Mouse (Mus musculus) liver (tissue): Measurements from ENCODE around the gene Myl6b.
"Not testable (repeated sequence)": the region's sequence is repeated elsewhere in the genome, so short reads cannot be mapped to it uniquely, and the experiment has no call there.

Source experiments
- DNase-seq: peaks from one replicate; pipeline ENCODE4 v3.0.0-alpha.2; 2020; ENCODE audit warnings: mixed read lengths

The Myl6b gene

DNA sequence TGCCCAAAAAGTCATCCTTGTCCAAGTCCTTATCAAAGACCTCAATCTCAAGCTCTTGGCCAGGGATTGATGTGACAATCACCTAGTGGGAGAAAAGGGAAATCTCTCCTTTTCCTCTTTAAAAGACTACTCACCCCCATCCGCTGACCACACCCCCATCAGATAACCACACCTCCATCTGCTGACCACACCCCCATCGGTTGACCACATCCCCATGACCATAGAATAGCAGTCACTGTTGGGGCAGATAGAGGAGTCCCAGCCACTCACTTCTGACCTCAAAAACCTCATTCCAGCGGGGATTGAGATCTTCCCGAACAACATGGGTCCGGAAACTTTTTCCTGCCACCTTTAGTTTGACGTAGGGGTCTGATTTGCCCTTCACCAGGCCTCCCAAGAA, 18.2 kb upstream of the Myl6b start:
- DNase-seq = peak; percentile 54

DNA sequence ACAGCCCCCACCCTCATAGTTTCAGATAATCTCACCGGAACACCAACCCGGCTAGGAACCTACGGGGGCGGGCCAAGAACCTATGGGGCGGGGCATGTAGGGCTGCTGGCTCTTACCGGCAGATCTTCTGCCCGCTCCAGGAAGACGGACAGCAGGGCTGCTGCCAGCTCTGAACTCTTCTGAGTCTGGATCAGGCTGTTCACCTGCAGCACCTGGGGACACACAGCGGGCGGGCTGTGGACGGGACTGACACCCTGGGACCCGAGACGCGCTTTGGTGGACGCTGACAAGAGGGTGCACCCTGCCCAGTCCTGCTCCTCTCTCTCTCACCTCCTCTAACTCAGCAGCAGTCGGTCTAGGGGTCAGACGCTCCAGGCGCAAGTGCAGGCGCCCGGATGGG, 17.5 kb upstream of the Myl6b start:
- peak; percentile 70 for DNase-seq

DNA sequence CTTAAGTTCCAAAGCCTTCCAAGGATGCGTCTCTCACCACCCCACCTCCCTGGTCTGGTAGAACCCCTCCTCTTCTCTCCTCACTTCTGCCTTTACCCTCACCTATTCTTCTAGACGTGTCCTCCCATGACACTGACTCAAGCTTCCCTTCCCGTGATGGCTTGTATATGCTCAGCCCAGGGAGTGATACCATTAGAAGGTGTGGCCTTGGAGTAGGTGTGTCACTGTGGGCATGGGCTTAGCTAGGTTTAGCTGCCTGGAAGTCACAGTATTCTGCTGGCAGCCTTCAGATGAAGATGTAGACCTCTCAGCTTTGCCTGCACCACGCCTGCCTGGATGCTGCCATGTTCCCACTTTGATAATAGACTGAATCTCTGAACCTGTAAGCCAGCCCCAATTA, 16.6 kb upstream of the Myl6b start:
- DNase-seq = no peak

DNA sequence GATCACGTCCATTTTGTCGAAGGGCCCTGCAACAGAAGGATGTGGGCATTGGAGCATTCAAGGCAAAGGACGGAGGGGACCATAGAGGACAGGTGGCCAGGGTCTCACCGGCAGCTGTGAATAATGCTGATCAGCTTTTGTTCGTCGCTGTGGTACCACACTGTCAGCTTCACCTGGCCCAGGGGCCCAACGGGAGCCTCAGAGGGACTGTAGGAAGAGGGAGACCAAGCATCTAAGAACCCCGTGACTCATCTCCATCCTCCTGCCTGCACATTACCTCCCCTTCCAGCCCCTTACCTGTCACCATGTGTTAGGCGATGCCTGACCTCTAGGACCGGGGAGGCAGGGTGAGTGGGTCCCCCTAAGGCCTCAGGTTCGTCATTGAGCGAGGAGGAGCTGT, 13.3 kb upstream of the Myl6b start:
- DNase-seq = no peak

DNA sequence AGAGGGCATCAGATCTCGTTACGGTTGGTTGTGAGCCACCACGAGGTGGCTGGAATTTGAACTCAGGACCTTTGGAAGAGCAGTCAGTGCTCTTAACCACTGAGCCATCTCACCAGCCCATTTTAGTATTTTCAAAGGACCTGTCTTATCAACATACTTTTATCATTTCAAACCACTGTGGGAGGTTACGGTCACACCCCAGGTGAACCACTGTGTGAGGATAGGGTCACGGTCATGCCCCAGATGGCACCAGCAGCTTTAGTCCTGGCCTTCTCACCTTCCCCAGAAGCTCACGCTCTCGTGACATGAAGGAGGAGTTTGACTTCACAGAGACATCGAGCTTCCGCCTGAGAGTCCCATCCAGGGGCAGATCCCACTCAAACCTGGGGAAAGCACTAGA, 12.7 kb upstream of the Myl6b start:
- no peak for DNase-seq

DNA sequence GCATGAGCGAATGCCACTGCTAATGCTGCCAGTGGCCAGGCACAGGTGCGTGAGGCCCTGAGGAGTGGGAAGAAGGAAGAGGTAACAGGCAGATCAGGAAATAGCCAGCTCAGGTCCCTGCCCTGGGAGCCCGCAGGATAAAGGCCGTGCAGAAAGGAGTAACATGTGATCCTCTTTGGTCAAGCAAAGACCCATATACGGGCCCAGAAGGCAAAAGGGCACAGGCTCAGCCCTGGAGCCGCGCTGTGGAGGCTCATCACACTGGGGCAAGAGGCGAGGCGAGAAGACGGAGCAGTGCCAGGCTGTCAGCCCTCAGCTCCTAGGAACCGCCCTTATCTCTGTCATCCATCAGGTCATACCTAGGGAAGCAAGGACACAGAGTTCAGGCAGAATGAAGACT, 11.8 kb upstream of the Myl6b start:
- no peak for DNase-seq

DNA sequence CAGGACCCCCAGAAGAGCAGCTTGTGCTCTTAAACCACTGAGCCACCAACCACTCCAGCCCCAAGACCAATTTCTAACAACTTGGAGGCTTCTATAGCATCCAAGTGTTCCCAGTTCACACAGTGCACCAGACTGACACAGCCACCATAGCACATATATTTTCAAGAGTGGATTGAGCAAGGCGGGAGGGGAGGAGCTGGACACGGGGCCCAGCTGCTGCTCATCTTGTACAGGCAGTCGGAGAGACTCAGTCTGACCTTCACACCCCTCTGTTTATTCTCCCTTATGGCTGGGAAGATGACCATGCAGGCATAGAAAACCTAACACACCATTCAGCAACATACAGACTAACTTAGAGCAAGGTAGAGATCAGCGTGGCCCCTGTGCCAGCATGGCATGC, 11.3 kb upstream of the Myl6b start:
- no peak for DNase-seq

DNA sequence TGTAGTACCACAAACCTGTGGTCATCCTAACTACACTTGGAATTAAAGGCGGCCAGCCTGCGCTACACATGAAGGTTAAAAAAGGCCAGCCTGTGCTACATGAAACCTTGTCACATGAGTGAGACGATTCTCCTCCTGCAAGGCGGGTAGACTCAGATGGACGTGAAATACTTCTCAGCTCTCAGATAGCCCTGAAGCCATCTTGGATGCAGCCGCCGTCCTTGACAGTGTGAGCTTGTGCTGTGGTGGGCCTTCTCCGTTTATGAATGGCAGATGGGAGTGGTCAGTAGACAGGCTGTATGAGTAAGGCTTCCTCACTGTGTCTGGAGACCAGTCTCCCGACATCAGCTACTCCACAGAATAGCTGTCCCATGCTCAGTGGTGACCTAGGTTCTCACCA, 10.7 kb upstream of the Myl6b start:
- no peak for DNase-seq

DNA sequence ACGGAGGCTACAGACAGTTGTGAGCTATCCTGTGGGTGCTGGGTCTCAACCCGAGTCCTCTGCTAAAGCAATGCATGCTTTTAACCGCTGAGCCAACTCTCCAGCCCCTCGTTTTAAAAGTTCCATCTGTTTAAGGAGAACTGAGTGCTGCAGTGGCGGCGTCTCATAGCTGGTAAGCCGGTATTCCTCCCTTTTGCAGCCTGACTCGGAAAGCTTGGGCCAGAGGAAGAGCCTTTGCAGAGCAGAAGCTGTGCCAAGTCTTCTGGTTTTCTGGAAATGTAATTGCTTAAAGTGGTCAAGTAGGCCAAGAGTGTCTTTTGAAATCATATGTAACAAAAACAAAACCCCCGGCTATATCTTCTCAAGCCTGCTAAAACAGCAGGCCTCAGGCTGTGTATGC, 9.8 kb upstream of the Myl6b start:
- DNase-seq = no peak

DNA sequence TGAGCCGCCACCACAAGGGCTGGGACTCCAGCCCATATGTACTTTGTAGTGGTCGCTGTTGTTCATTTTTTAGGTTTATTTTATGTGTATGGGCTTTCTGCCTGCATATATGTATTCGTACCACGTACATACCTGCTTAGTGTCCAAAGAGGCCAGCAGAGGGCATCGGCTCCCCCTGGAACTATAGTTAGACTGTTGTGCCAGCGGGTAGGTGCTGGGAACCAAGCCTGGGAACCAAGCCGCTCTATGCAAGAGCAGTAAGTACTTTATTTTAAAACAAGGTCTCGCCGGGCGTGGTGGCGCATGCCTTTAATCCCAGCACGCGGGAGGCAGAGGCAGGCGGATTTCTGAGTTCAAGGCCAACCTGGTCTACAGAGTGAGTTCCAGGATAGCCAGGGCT, 7.5 kb upstream of the Myl6b start:
- DNase-seq = no peak

DNA sequence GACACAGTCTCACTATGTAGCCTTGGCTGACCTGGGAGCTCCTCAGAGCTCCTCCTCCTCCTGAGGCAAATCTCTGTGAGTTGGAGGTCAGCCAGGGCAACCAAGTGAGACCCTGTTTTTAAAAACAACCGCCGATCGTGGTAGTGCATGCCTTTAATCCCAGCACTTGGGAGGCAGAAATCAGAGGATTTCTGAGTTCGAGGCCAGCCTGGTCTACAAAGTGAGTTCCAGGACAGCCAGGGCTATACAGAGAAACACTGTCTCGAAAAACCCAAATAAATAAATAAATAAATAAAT, 6.8 kb upstream of the Myl6b start:
- DNase-seq = not testable (repeated sequence)

DNA sequence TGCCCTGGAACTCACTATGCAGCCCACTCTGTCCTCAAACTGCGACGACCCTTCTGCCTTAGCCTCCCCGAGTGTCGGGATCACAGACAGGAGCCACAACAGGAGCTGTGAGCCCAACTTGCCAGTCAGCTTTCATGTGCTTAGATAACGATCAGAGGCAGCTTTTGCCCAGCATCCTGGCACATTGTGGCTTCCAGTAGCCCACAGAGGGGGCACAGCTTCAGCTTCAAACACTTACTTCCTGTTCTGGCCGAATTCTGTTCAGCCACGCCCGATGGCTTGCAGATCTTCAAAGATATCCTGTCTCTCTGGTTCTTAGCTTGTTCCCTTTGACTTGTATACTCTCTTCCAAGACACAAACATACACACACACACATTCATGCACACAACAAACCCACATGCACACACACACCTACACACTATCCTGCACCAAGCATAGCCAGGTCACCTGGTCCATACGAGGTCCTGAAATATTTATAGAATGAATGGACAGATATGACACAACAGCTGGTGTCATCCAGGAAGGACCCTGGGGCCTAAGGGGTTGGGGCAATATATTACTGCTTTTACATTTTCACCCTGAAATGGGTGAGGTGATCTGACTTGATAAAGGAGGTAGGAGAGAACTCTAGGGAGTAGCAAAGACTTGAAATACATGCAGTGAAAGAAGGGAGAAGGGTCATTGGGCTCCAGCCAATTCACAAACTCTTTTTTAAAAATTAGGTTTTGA, 6.3 kb upstream of the Myl6b start:
- peak; percentile 49 for DNase-seq

DNA sequence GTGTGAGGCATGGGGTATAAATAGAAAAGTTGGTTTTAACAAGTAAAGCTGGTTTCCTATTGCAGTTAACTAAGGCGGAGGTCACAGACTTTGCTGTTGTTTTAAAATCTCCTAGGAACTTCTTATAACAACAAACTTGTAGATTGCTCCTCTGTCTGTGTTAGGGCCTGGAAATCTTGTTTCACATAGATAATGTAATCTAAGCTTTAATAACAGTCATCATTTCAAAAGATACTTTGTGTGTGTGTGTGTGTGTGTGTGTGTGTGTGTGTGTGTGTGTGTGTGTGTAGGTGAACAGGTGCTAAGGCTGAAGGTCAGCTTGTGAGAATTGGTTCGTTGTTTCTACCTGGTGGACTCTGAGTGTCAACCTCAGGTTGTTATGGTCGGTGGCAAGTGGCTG, 5.5 kb upstream of the Myl6b start:
- DNase-seq = no peak

DNA sequence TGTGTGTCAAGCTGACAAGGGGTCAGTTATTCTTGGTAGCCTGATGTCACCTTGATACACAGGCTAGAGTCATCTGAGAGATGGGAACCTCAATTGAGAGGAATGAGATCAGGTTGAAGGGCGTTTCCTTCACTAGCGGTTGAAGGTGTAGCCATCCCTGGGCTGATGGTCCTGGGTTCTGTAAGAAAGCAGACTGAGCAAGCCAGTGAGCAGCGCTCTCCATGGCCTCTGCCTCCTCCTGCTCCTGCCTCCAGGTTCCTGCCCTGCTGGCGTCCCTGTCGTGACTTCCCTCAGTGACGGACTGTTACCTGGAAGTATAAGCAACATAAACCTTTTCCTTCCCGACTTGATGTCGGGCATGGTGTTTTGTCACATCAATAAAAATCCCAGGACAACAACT, 5.0 kb upstream of the Myl6b start:
- no peak for DNase-seq

DNA sequence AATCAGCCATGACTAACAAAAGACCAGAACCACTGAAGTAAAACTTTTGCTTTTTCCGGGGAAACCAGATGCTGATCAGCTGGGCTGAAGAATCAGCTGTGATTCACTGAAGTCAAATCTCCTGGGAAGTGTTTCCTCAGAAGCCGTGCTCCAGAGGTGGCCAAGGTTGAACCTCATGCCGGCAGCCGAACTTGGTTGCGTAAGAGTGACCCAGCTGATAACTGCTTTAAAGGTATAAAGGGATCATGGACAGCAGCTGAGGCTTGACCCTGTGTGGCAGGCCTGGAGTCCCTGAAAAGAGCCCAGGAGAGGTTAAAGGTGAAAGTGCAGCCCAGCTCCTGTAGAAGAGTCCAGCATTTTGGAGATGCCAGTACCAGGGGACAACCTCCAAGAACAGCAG, 3.9 kb upstream of the Myl6b start:
- peak; percentile 36 for DNase-seq

DNA sequence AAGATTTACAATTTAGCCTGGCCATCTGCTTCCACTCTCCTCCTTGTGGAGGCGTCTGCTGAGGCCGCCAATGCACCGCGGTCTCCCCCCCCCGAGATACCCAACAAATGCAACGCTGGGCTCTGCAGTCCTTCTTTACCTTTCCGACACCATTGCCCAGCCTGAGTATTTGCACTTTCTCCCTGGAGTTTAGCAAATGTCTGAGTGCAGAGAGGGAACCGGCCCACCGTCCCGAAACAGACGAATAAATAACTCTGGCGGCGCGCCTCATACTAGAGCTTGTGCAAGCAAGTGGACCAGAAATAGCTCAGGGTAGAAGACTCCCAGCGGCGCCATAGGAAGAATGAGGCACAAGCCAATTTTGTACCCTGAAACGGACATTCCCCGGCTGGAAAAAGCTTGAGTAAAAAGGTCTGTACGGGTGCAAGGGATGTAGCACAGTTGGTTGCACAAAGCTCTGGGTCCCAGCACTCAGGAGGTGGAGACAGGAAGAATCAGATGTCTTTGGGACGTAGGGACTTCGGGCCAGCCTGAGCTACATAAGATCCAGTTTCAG, 709 bp upstream of the Myl6b start:
- peak; percentile 56 for DNase-seq

DNA sequence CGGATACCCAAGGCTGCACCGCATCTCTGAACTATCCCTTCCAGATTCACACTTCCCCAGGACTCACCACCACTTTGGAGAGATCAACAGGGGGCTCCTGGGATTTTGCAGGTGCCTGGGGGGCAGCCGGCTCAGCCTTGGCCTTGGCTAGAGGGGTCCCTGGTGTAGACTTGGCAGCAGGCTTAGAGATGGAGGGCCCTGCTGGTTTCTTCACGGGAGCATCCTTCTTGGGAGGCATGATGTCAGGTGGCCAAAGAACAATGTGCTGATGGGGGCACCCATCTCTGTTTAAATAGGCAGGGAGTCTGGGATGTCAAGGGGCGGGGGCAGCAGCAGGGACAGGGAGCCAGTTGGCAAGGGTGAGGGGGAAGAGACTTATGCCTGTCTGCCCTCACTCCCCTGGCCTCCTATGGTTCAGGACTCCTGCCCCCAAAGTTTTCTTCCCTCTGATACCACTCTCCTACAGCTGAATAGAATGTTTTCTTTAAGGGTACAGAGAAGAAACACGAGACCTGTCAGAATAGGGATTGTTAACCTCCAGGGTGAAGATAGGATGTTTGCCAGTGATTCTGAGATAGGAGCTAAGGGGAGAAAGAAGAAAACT, 1.2 kb downstream of the Myl6b start:
- DNase-seq = no peak

DNA sequence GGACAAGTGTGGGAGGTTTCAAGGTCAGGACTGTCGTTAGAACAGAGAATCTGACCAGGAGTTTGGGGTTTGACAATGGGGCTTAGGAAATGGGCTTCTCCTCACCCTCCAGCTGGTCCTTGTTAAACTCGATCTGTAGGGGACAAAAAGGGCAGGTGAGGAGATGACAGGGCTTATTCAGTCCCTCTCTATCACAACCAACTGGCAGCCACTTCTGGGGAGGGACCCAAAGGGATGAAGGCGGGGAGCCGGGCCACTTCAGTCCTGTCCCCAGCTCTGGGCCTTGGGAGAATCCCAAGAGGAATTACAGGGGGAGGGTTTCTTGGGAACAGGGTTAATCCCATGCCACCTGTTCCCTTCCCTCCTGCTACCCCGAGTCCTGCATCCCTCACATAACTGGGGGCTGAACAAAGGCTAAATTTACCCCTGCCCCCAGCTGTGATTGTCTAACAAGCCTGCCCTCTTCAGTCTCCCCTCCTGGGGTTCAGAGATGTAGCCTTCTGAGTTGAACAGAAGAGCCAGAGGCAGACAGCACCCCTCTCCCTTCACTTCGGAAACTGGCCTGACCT, 1.9 kb downstream of the Myl6b start:
- DNase-seq = no peak

DNA sequence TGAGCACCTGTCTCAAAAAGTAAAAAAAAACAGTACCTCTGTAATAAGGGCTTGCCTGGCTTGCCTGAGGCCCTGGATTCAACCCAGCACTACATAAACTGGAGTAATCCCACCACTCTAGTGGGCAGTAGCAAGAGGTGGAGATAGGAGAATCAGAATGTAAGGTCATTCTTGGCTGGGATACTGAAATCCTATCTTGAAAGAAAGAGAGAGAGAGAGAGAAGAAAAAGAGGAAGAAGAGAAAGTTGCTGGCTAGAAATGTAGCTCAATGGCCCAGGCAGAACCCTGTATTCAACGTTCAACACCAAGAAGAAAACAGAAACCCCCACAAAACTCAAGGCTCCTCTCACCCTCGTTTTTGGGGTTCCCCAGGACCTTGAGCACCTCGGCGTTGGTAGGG, 2.6 kb downstream of the Myl6b start:
- DNase-seq = no peak

DNA sequence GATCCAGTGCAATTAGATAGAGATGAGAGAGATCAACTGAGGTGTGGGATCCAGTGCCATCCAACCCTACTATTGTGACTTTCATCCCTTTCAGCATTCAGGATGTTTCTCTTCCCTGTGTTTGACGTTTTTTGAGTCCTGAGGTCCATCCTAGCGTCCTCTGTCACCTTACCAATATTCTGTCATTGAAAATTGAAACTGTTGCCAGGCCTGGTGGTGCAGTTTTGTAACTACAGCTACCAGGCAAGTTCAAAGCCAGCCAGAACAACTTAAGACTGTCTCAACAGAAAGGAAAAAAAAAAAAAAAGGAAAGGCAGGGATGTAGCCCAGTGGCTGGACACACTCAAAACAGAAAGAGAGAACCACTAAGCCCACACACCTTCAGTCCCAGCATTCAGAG, 3.2 kb downstream of the Myl6b start:
- no peak for DNase-seq

DNA sequence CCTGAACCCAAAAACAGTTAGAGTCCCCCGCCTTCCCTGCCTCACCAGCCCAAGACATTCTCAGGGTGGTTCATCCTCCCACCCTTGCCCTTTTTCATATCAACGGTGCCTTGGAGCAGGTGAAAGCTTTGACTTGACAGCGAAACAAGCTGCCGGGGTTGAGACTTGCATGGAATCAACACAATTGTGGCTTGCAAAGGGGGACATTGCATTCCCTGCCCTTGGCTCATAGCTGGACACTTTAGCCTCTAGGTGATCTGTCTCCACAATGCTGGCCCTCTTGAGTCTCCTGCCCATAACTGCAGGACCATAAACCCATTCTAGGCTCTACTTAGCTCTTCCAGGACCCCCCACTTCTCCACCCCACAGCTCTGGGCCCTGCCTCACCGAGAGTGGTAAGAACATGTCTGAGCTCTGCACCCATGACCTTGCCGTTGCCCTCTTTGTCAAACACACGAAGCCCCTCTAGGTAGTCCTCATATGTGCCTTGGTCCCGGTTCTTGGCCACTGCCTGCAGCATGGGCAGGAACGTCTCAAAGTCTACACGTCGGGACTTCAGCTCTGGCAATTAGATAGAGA, 3.7 kb downstream of the Myl6b start:
- no peak for DNase-seq

DNA sequence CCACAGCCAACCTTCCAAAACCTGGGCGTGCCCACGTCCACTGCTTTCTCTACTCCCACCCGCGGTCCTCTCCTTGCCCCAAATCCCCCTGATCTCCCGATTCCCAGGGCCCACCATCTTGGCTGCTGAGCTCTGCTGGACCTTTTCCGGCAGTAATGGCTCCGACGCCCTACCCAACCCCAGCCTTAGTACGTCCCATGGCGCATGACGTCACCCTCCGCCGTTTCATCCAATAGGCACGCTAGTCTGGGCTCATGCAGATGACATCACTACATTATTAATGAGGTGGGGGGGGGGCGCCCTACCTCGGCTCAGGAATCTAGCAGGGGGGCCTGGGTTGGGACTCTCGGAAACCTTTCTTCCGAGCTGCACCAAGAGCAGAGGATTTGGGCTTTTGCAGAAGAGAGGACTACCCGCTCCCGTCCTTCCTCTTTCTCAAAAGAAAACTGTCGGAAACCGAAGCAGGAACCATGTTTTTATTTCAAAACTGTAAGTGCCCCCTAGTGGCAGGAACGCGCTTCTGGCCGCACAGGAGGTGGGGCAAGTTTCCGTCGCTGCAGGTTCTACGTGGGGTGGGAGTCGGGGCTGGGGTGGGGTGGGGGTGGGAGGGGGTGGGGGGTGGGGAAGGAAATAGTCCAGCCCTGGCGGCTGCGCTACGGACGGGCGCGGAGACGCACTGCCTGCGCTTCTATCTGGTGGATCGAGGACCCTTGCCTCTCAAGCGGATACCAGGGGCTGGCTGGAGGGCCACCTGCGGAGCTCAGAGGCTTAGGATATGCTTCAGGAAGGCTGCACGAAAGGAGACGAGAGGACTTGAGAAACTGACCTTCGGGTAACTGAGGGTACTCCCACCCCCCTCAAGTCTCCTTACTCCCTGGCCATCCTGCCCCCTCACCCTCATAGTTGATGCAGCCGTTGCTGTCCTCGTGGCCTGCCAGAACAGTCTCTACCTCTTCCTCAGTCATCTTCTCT, 4.5 kb downstream of the Myl6b start, which contains the start of gene Myl6:
Gene Myl6 (minus strand): TSS at position 451 of the 972 bp plus-strand sequence.
- DNase-seq = peak; percentile 98

DNA sequence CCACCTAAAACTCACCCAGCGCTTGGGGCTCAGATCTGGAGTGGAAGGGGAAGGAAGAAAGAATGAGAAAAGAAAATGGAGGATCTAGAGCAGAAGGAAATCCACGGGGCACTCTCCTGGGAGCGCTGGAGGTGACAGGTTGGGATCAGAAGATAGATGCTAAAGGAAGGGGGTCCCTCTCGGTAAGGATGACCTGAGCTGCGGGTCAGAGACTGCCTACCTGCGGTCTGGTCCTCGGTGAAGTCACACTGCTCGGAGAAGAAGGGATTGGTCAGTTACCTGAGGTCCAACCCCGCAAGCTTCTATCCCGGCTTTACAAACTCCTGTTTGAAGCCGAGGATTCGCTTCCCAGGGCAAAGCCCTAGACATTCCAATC, 5.2 kb downstream of the Myl6b start:
- no peak for DNase-seq
